Mouse (Mus musculus): ENCODE data around the gene Camk2n1. TPM values are rescaled to one million over a fixed set of nuclear protein-coding genes. Genes with fewer than 3 reads are reported as not detected.
A peak's percentile ranks its signal among the peaks of the same experiment; 100 is the strongest.

Gene Camk2n1
- total and polyA plus RNA-seq, 3 experiments = 7.1 to 12.7 (median 12.0) TPM

GRCm38 (mm10) chr4:138455956-138456341 lies 1.8 kb downstream of the Camk2n1 start:
- H3K79me2 ChIP-seq (replicated peaks; ENCODE audit: control insufficient read depth, insufficient read depth, low read length) = no peaks in the 10 kb centered on the region
- H3K4me3 ChIP-seq = peak overlapping the region; percentile 74
- TF ChIP-seq CTCF (IDR thresholded peaks at IDR 0.05) (no peak), POLR2A (IDR thresholded peaks at IDR 0.05; ENCODE audit: insufficient read depth, low read depth, low read length) (no peak), EP300 (IDR thresholded peaks at IDR 0.05; ENCODE audit: insufficient read depth, low read depth, low read length) (no peak)
- intact Hi-C loops (cut with DNase I) = no loop called here
- no peaks in the 10 kb centered on the region for H3K36me3 ChIP-seq (ENCODE audit: control insufficient read depth, insufficient read depth, low read length)
- DNase-seq = peak in 1 of 2 experiments; percentile 44
- peaks cover 1% of the 10 kb centered on the region for H3K4me1 ChIP-seq (ENCODE audit: control insufficient read depth, insufficient read depth, low read length)
- H3K27ac ChIP-seq = no peak overlapping the region
- H3K9ac ChIP-seq (ENCODE audit: low read depth, low read length) = peak overlapping the region; percentile 98
- no peaks in the 10 kb centered on the region for H3K27me3 ChIP-seq (ENCODE audit: control insufficient read depth, insufficient read depth, low read length)
- WGBS = 16% methylated on average over 17 of the region's 17 CpGs

- WGBS = 36% methylated on average over 8 of the region's 8 CpGs
- H3K36me3 ChIP-seq (ENCODE audit: control insufficient read depth, insufficient read depth, low read length) = no peaks in the 10 kb centered on the region
- H3K4me3 ChIP-seq = peak overlapping the region; percentile 74
- H3K4me1 ChIP-seq (ENCODE audit: control insufficient read depth, insufficient read depth, low read length) = peaks cover 1% of the 10 kb centered on the region
- no peak for DNase-seq
- peak overlapping the region; percentile 98; the same call in 1 of the 2 replicates for H3K9ac ChIP-seq (ENCODE audit: low read depth, low read length)
- no peaks in the 10 kb centered on the region for H3K79me2 ChIP-seq (replicated peaks; ENCODE audit: control insufficient read depth, insufficient read depth, low read length)
- intact Hi-C loops (cut with DNase I) = no loop called here
- TF ChIP-seq EP300 (IDR thresholded peaks at IDR 0.05; ENCODE audit: insufficient read depth, low read depth, low read length) = no peak
- no peak for TF ChIP-seq POLR2A (IDR thresholded peaks at IDR 0.05; ENCODE audit: insufficient read depth, low read depth, low read length)
- no peak for TF ChIP-seq CTCF (IDR thresholded peaks at IDR 0.05)
- no peak overlapping the region for H3K27ac ChIP-seq
- H3K27me3 ChIP-seq (ENCODE audit: control insufficient read depth, insufficient read depth, low read length) = no peaks in the 10 kb centered on the region
Measured at GRCm38 (mm10) chr4:138456536-138456935, 2.4 kb downstream of the Camk2n1 start.

- Histone ChIP-seq H3K4me3 (no peak overlapping the region), H3K27ac (no peak overlapping the region), H3K9ac (ENCODE audit: low read depth, low read length) (no peak overlapping the region), H3K27me3 (ENCODE audit: control insufficient read depth, insufficient read depth, low read length) (no peaks in the 10 kb centered on the region), H3K36me3 (ENCODE audit: control insufficient read depth, insufficient read depth, low read length) (no peaks in the 10 kb centered on the region), H3K79me2 (replicated peaks; ENCODE audit: control insufficient read depth, insufficient read depth, low read length) (no peaks in the 10 kb centered on the region), H3K4me1 (ENCODE audit: control insufficient read depth, insufficient read depth, low read length) (peaks cover 1% of the 10 kb centered on the region)
- no peak for TF ChIP-seq CTCF (IDR thresholded peaks at IDR 0.05)
- no peak for TF ChIP-seq POLR2A (IDR thresholded peaks at IDR 0.05; ENCODE audit: insufficient read depth, low read depth, low read length)
- TF ChIP-seq EP300 (IDR thresholded peaks at IDR 0.05; ENCODE audit: insufficient read depth, low read depth, low read length) = no peak
- no peak for DNase-seq
- WGBS = 72% methylated on average over 4 of the region's 4 CpGs
- intact Hi-C loops (cut with DNase I) = no loop called here
Measured at GRCm38 (mm10) chr4:138457091-138457490, 3.0 kb downstream of the Camk2n1 start.

- no peaks in the 10 kb centered on the region for H3K79me2 ChIP-seq (replicated peaks; ENCODE audit: control insufficient read depth, insufficient read depth, low read length)
- no peaks in the 10 kb centered on the region for H3K27me3 ChIP-seq (ENCODE audit: control insufficient read depth, insufficient read depth, low read length)
- peaks cover 2% of the 10 kb centered on the region for H3K4me1 ChIP-seq (ENCODE audit: control insufficient read depth, insufficient read depth, low read length)
- H3K36me3 ChIP-seq (ENCODE audit: control insufficient read depth, insufficient read depth, low read length) = no peaks in the 10 kb centered on the region
- intact Hi-C loops (cut with DNase I) = no loop called here
- no peak overlapping the region for H3K4me3 ChIP-seq
- no peak for DNase-seq
- TF ChIP-seq EP300 (IDR thresholded peaks at IDR 0.05; ENCODE audit: insufficient read depth, low read depth, low read length) (no peak), CTCF (IDR thresholded peaks at IDR 0.05) (no peak), POLR2A (IDR thresholded peaks at IDR 0.05; ENCODE audit: insufficient read depth, low read depth, low read length) (no peak)
- no peak overlapping the region for H3K9ac ChIP-seq (ENCODE audit: low read depth, low read length)
- 89% methylated on average over 7 of the region's 7 CpGs for WGBS
- no peak overlapping the region for H3K27ac ChIP-seq
Measured at GRCm38 (mm10) chr4:138458171-138458570, 4.1 kb downstream of the Camk2n1 start.

GRCm38 (mm10) chr4:138458735-138459440 lies 4.8 kb downstream of the Camk2n1 start:
- intact Hi-C loops (cut with DNase I) = no loop called here
- WGBS = 72% methylated on average over 5 of the region's 5 CpGs
- TF ChIP-seq POLR2A (IDR thresholded peaks at IDR 0.05; ENCODE audit: insufficient read depth, low read depth, low read length) (no peak), CTCF (IDR thresholded peaks at IDR 0.05) (no peak), EP300 (IDR thresholded peaks at IDR 0.05; ENCODE audit: insufficient read depth, low read depth, low read length) (no peak)
- Histone ChIP-seq H3K27ac (no peak overlapping the region), H3K4me1 (ENCODE audit: control insufficient read depth, insufficient read depth, low read length) (peaks cover 7% of the 10 kb centered on the region), H3K4me3 (no peak overlapping the region), H3K9ac (ENCODE audit: low read depth, low read length) (no peak overlapping the region), H3K27me3 (ENCODE audit: control insufficient read depth, insufficient read depth, low read length) (no peaks in the 10 kb centered on the region), H3K36me3 (ENCODE audit: control insufficient read depth, insufficient read depth, low read length) (no peaks in the 10 kb centered on the region), H3K79me2 (replicated peaks; ENCODE audit: control insufficient read depth, insufficient read depth, low read length) (no peaks in the 10 kb centered on the region)
- DNase-seq = no peak

GRCm38 (mm10) chr4:138459775-138460174 lies 5.7 kb downstream of the Camk2n1 start:
- 79% methylated on average over 6 of the region's 6 CpGs for WGBS
- DNase-seq = no peak
- H3K4me3 ChIP-seq = no peak overlapping the region
- intact Hi-C loops (cut with DNase I) = no loop called here
- H3K36me3 ChIP-seq (ENCODE audit: control insufficient read depth, insufficient read depth, low read length) = no peaks in the 10 kb centered on the region
- H3K27ac ChIP-seq = no peak overlapping the region
- H3K79me2 ChIP-seq (replicated peaks; ENCODE audit: control insufficient read depth, insufficient read depth, low read length) = no peaks in the 10 kb centered on the region
- H3K27me3 ChIP-seq (ENCODE audit: control insufficient read depth, insufficient read depth, low read length) = no peaks in the 10 kb centered on the region
- H3K4me1 ChIP-seq (ENCODE audit: control insufficient read depth, insufficient read depth, low read length) = peaks cover 11% of the 10 kb centered on the region
- TF ChIP-seq EP300 (IDR thresholded peaks at IDR 0.05; ENCODE audit: insufficient read depth, low read depth, low read length) (no peak), CTCF (IDR thresholded peaks at IDR 0.05) (no peak), POLR2A (IDR thresholded peaks at IDR 0.05; ENCODE audit: insufficient read depth, low read depth, low read length) (no peak)
- H3K9ac ChIP-seq (ENCODE audit: low read depth, low read length) = no peak overlapping the region

Measured in heart, adult 2 months (tissue).